Mouse (Mus musculus): ENCODE data around the gene Ccdc18. TPM values are rescaled to one million over a fixed set of nuclear protein-coding genes. Genes with fewer than 3 reads are reported as not detected.
"Not testable (repeated sequence)": the region's sequence is repeated elsewhere in the genome, so short reads cannot be mapped to it uniquely, and the experiment has no call there.

Ccdc18 gene
- polyA plus RNA-seq (2016; fragmentation: Nextera tagmentation; extraction: Ambion mirVana): 5.1 and 9.8 TPM in 2 replicates

DNA sequence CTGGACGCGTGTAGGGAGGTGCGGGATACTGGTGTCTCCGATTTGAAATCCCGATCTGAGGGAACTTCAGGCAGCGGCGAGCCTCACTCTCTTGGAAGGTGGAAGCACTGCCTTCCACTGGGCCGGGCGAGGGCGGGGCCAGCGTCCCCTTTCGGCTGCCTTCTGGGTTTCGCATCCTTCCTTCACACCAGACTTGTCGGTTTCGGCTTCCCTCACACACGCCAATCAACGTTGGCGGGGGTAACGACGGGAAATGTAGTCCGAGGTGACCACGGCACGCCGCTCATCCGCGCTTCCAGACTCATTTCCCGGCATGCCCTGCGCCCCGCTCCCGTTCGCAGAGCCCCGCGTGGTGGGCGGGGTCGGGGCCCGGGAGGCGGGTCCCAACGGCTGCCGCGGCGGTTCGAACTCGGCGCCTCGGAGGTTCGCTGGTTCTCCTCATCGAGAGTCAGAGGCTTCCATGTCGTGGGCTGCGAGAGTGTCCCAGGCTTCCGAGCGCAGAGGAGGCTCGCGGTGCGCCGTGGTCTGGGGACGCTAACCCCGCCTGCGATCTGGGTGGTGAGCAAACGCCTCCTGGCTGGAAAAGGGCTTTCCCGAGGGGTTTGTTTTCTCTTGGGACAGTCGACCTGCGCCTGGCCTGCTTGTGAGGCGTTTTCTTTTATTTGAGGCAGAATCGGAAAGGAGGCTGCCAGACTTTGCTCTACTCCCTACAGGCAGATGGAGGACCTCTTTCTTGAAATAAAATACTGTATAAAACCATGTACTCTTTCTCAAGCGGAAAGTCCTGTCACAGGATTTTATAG lies at the start of gene Ccdc18, which contains the start of gene Tmed5:
Gene Ccdc18 (plus strand): TSS at position 435 of the 803 bp plus-strand sequence.
Gene Tmed5 (minus strand): TSS at position 180 of the 803 bp plus-strand sequence.
- Histone ChIP-seq H3K27ac (peak within 1 kb of the TSS; percentile 88), H3K9me3 (no peaks in the 10 kb centered on the region), H3K36me3 (peaks cover 15% of the 10 kb centered on the region), H3K4me1 (0 out of 2 replicates have a peak, but pooled peaks cover 7% of the 10 kb centered on the region), H3K4me3 (peak within 1 kb of the TSS; percentile 69), H3K27me3 (ENCODE audit: insufficient read depth, poor library complexity, severe bottlenecking) (no peaks in the 10 kb centered on the region)
- DNase-seq (ENCODE audit: low spot score): peak; percentile 99
- under 1% methylated on average over 65 of the region's 65 CpGs for WGBS

DNA sequence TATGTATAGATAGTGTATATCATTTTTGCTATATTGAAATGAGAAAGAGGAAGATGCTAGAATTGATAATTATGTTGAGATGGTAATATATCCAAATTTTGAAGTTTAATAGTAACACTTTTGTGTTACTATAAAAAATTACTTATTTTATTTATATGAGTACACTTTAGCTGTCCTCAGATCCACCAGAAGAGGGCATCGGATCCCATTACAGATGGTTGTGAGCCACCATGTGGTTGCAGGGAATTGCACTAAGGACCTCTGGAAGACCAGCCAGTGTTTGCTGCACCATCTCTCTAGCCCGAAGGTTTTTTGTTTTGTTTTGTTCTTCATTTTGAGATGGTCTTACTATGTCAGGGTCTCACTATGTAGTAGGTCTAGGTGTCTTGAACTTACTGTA lies 47.2 kb upstream of the Ccdc18 start:
- WGBS: 92% methylated on average over 2 of the region's 2 CpGs
- no peaks in the 10 kb centered on the region for H3K4me1 ChIP-seq
- no peak overlapping the region for H3K27ac ChIP-seq
- peaks cover 88% of the 10 kb centered on the region for H3K36me3 ChIP-seq
- no peaks in the 10 kb centered on the region for H3K9me3 ChIP-seq
- no peaks in the 10 kb centered on the region for H3K27me3 ChIP-seq (ENCODE audit: insufficient read depth, poor library complexity, severe bottlenecking)
- H3K4me3 ChIP-seq: no peak overlapping the region
- no peak for DNase-seq (ENCODE audit: low spot score)

DNA sequence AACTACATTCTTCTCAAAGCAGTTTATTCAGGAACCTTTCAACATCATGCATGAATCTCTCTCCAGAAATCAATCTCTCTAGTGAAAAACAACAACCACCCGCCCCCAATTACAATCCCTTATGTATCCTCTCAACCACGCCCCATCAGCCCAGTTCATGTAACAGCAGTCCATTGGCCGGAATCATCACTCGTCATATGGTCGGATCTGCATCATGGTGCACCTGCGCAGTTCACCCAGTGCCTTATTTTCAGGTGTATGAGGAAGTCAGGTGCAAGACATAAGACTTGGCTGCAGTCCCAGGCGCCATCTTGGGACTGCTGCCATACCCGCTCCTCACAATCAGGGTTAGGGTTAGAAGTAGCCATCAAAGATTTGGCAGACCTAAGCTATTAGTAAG lies 39.9 kb upstream of the Ccdc18 start:
- not testable (repeated sequence) for H3K9me3 ChIP-seq; H3K27me3 ChIP-seq (ENCODE audit: insufficient read depth, poor library complexity, severe bottlenecking); H3K4me1 ChIP-seq; H3K27ac ChIP-seq; H3K4me3 ChIP-seq; DNase-seq (ENCODE audit: low spot score)
- 95% methylated on average over 8 of the region's 8 CpGs for WGBS
- H3K36me3 ChIP-seq: peaks cover 84% of the 10 kb centered on the region

DNA sequence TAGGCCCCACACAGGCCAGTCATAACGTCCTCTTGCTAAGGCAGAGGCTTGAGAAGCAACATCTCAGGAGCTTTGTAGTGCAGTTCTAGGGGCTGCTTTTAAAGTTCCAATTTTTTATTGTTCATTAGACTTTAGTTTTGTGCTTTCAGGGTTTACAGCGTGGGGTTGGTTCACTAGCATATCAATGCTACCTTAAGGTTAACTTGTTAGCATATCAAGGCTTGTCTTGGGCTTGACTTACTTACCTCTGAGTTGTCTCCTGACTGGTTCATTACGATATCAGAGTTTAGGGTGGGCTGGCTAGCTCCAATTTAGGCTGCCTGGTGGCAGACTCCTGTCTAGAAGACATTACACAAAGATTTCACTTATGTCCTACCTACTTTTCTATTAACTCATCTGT lies 35.0 kb upstream of the Ccdc18 start:
- Histone ChIP-seq H3K27ac (no peak overlapping the region), H3K4me3 (no peak overlapping the region), H3K36me3 (peaks cover 80% of the 10 kb centered on the region), H3K4me1 (no peaks in the 10 kb centered on the region), H3K9me3 (no peaks in the 10 kb centered on the region), H3K27me3 (ENCODE audit: insufficient read depth, poor library complexity, severe bottlenecking) (no peaks in the 10 kb centered on the region)
- WGBS: 87% methylated on average over 3 of the region's 3 CpGs
- DNase-seq (ENCODE audit: low spot score): no peak

DNA sequence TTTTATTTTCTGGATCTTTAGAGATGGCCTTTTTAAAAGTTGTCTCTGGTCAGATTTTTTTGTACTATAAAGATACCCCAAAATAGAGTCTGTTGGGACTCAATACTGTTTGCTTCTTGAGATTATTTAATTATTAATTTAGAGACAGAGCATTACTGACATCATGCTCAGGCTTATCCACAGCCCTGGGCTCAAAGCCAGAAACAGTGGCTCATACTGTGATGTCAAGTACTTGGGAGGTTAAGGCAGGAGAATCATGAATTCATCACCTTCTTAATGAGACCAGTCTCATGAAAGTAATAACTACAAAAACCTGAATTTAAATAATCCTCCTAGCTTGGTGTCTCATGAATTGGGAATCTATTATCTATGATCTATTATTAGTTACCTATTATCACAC lies 32.5 kb upstream of the Ccdc18 start:
- no peaks in the 10 kb centered on the region for H3K4me1 ChIP-seq
- peaks cover 76% of the 10 kb centered on the region for H3K36me3 ChIP-seq
- H3K27ac ChIP-seq: no peak overlapping the region
- no peak overlapping the region for H3K4me3 ChIP-seq
- no peaks in the 10 kb centered on the region for H3K27me3 ChIP-seq (ENCODE audit: insufficient read depth, poor library complexity, severe bottlenecking)
- no peak for DNase-seq (ENCODE audit: low spot score)
- H3K9me3 ChIP-seq: no peaks in the 10 kb centered on the region

DNA sequence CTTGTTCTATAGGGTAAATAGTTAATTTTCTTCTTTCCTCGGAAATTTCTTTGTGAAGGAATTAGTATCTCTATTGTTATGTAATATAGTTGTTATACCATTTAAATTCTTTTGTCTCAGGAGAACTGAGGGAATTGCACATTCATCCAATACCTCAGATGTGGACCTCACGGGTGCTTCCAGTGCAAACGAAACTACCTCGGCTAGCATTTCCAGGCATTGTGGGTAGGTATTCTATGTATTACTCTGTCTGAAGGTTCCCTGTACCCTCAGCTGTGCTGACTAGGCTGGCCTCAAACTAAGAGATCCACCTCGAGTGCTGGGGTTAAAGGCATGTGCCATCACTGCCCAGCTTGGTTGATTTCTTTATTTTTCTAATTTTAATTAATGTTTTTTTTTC lies 28.4 kb upstream of the Ccdc18 start:
- no peak for DNase-seq (ENCODE audit: low spot score)
- H3K4me3 ChIP-seq: no peak overlapping the region
- H3K36me3 ChIP-seq: peaks cover 69% of the 10 kb centered on the region
- 88% methylated on average over 5 of the region's 5 CpGs for WGBS
- H3K4me1 ChIP-seq: no peaks in the 10 kb centered on the region
- H3K9me3 ChIP-seq: no peaks in the 10 kb centered on the region
- H3K27ac ChIP-seq: no peak overlapping the region
- H3K27me3 ChIP-seq (ENCODE audit: insufficient read depth, poor library complexity, severe bottlenecking): no peaks in the 10 kb centered on the region

DNA sequence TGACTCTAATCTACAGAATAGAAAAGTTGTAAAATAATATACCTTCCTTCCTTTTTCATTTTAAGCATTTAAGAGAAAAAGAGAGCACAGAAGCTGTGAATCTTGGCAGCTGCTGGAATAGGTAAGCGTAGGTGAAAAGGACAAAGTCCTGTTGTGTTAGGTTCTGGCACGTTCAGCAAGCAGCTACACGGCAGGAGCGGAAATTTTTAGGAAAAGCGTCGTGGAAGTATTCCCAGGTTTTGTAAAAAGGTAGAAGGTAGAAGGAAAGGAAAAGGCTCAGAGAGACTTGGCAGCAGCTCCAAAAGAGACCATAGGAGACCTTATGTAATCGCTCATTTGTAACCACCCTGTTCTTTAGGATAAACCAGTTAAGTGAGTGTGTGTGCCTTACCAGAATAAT lies 23.3 kb upstream of the Ccdc18 start:
- no peaks in the 10 kb centered on the region for H3K9me3 ChIP-seq
- 94% methylated on average over 7 of the region's 7 CpGs for WGBS
- H3K4me3 ChIP-seq: no peak overlapping the region
- no peaks in the 10 kb centered on the region for H3K4me1 ChIP-seq
- H3K27me3 ChIP-seq (ENCODE audit: insufficient read depth, poor library complexity, severe bottlenecking): no peaks in the 10 kb centered on the region
- H3K36me3 ChIP-seq: peaks cover 37% of the 10 kb centered on the region
- H3K27ac ChIP-seq: no peak overlapping the region
- DNase-seq (ENCODE audit: low spot score): no peak

DNA sequence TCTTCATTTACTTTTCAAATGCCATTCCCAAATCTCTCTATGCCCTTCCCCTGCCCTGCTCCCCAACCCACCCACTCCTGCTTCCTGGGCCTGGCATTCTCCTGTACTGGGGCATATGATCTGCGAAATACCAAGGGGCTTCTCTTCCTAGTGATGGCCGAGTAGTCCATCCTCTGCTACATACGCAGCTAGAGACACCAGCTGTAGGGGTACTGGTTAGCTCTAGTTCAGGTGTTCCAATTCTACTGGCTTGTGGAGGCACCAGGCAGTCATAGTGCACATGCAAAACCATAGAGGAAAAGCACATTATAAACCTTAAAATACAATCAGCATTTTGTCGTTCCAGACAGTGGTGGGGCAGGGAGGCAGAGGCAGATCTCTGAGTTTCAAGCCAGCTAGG lies 15.0 kb upstream of the Ccdc18 start:
- 90% methylated on average over 4 of the region's 4 CpGs for WGBS
- H3K27ac ChIP-seq: no peak overlapping the region
- H3K9me3 ChIP-seq: no peaks in the 10 kb centered on the region
- no peak overlapping the region for H3K4me3 ChIP-seq
- no peaks in the 10 kb centered on the region for H3K27me3 ChIP-seq (ENCODE audit: insufficient read depth, poor library complexity, severe bottlenecking)
- DNase-seq (ENCODE audit: low spot score): peak; percentile 58
- peaks cover 9% of the 10 kb centered on the region for H3K36me3 ChIP-seq
- H3K4me1 ChIP-seq: no peaks in the 10 kb centered on the region

DNA sequence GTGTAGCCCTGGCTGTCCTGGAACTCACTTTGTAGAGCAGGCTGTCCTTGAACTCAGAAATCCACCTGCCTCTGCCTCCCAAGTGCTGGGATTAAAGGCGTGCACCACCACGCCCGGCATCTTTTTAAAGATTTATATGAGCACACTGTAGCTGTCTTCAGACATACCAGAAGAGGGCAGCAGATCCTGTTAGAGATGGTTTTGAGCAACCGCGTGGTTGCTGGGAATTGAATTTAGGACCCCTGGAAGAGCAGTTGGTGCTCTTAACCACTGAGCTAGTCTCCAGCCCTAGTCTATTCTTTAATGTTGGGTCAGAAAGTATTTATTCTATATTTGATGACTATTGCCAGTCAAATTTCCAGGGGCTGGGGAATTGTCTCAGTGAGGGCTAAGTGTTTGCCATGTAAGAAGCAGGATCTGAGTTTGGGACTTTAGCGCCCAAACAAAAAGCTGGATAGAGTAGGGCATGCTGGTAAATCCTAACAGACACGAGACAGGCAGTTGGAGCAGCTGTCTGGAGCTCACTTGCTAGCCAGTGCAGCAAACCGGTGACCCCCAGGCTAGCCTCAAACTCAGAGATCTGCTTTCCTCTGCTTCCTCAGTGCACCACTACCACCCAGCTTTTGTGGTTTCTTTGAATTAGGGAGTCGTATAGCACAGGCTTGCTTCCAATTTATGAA lies 12.3 kb upstream of the Ccdc18 start:
- Histone ChIP-seq H3K27me3 (ENCODE audit: insufficient read depth, poor library complexity, severe bottlenecking) (no peaks in the 10 kb centered on the region), H3K4me1 (no peaks in the 10 kb centered on the region)
- WGBS: 84% methylated on average over 9 of the region's 9 CpGs

DNA sequence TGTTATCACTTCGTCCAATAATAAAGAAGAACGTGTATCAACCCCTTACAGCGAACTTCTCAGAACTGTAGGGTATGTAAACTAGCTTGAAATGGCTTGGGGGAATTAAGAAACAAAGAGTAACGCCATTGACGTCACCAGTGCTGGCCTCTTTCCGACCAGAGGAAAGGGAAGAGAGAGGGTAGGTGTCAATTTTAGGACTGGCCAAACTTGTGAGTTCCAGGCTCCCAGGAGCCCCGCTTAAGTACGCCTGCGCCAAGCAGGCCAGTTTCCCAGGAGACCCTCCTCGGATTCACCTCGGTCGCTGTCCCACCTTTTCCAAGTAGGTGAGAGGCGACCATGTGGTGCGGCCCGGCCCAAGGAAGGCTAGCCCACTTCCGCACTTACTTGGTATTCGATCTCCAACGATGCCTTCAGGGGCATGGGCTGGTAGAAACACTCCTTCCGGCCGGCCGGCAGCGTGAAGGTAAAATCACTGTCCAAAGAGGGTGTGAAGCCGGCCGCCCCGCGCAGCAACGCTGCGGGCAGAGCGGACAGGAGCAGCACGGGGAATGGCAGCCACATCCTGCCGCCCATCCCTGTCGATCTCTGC lies 730 bp upstream of the Ccdc18 start:
- no peak for DNase-seq (ENCODE audit: low spot score)

More for the DNA sequence above, 12.3 kb upstream of the Ccdc18 start:
- Histone ChIP-seq H3K9me3 (no peaks in the 10 kb centered on the region), H3K4me3 (no peak overlapping the region), H3K27ac (no peak overlapping the region), H3K36me3 (peaks cover 13% of the 10 kb centered on the region)
- no peak for DNase-seq (ENCODE audit: low spot score)

DNA sequence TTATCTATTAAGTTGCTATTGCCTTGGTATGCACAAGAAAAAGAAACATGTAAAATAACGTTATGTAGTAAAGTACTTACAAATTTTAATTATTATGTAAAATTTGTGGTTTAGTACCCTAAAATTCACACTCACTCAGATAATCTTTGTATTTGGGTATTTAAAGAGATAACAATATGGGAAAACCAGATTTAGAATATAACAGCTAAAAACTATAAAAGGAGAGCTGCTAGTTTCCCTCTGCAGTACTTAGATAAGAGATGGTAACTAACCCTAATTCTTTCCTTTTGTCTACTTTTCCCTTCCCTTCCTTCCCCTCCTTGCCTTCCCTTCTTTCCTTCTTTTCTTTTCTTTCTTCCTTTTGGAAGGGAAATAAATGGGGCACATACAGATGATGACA lies 19.9 kb downstream of the Ccdc18 start:
- Histone ChIP-seq H3K27ac (no peak overlapping the region), H3K36me3 (no peaks in the 10 kb centered on the region; the same call in 1 of the 2 replicates), H3K4me3 (no peak overlapping the region), H3K9me3 (no peaks in the 10 kb centered on the region), H3K27me3 (ENCODE audit: insufficient read depth, poor library complexity, severe bottlenecking) (no peaks in the 10 kb centered on the region), H3K4me1 (no peaks in the 10 kb centered on the region)
- DNase-seq (ENCODE audit: low spot score): no peak
- WGBS: 80% methylated on average over 1 of the region's 1 CpGs

More for the DNA sequence above, 730 bp upstream of the Ccdc18 start:
- H3K27ac ChIP-seq: peak overlapping the region; percentile 88
- H3K27me3 ChIP-seq (ENCODE audit: insufficient read depth, poor library complexity, severe bottlenecking): no peaks in the 10 kb centered on the region
- H3K4me3 ChIP-seq: peak overlapping the region; percentile 69
- under 1% methylated on average over 32 of the region's 32 CpGs for WGBS
- no peaks in the 10 kb centered on the region for H3K9me3 ChIP-seq
- peaks cover 17% of the 10 kb centered on the region for H3K36me3 ChIP-seq
- H3K4me1 ChIP-seq: 0 out of 2 replicates have a peak, but pooled peaks cover 7% of the 10 kb centered on the region

DNA sequence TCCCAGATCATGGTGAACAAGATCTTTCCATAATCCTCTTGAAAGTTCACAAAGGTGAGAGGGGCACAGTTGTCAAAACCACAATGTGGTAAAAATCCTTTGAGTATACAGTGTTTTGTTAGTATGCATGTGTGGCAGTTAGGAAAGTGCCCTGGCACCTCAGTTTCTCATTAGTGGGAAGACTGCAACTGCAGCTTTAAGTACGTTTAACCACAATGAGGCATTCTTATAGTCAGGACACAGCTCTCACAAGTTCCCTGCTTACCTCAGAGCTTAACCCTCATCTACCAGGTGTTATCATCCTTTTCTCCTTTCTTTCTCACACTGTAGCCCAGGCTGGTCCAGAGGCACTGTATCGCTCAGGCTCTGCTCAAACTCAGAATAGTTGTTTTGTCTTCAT lies 28.1 kb downstream of the Ccdc18 start:
- Histone ChIP-seq H3K9me3 (no peaks in the 10 kb centered on the region), H3K27me3 (ENCODE audit: insufficient read depth, poor library complexity, severe bottlenecking) (no peaks in the 10 kb centered on the region), H3K36me3 (no peaks in the 10 kb centered on the region; the same call in 1 of the 2 replicates), H3K27ac (no peak overlapping the region), H3K4me3 (no peak overlapping the region), H3K4me1 (no peaks in the 10 kb centered on the region)
- no peak for DNase-seq (ENCODE audit: low spot score)
- WGBS: 84% methylated on average over 2 of the region's 2 CpGs

DNA sequence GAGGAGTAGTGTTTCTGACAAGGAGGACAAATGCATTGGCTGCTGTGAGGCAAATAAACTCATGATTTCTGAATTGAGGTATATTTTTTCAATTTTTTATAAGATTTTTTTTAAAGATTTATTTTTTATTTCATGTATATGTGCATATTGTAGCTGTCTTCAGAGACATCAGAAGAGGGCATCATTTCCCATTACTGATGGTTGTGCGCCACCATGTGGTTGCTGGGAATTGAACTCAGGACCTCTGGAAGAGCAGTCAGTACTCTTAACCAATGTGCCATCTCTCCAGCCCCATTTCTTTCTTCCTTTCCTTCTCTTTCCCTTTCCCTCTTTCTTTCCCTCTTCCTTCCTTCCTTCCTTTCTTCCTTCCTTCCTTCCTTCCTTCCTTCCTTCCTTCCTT lies 31.0 kb downstream of the Ccdc18 start:
- Histone ChIP-seq H3K4me3 (no peak overlapping the region), H3K4me1 (no peaks in the 10 kb centered on the region), H3K9me3 (no peaks in the 10 kb centered on the region), H3K27me3 (ENCODE audit: insufficient read depth, poor library complexity, severe bottlenecking) (no peaks in the 10 kb centered on the region), H3K27ac (no peak overlapping the region), H3K36me3 (no peaks in the 10 kb centered on the region)
- no peak for DNase-seq (ENCODE audit: low spot score)
- 18% methylated on average over 1 of the region's 1 CpGs for WGBS

All from heart, embryonic 10.5 days (tissue).